Mouse (Mus musculus): ENCODE data around the gene Mapk8. TPM values are rescaled to one million over a fixed set of nuclear protein-coding genes. Genes with fewer than 3 reads are reported as not detected.
A peak's percentile ranks its signal among the peaks of the same experiment; 100 is the strongest.

Mapk8 gene
- total and polyA plus RNA-seq, 3 experiments, result 27.5 to 47.5 TPM; not detected in 1

GRCm38 (mm10) chr14:33378723-33379122 lies 68.2 kb downstream of the Mapk8 start:
- H3K4me3 ChIP-seq (ENCODE audit: control insufficient read depth in 1 of 2, insufficient read depth in 1 of 2, low read depth in 2 of 2, low read length in 2 of 2), result no peak overlapping the region
- TF ChIP-seq MYB (IDR thresholded peaks at IDR 0.05; ENCODE audit: low read depth, low read length) (no peak), ZMIZ1 (IDR thresholded peaks at IDR 0.05; ENCODE audit: low read depth, low read length) (no peak), ZNF384 (IDR thresholded peaks at IDR 0.05; ENCODE audit: low read depth, low read length) (no peak), MAX (IDR thresholded peaks at IDR 0.05; ENCODE audit: low read length) (no peak), HCFC1 (IDR thresholded peaks at IDR 0.05; ENCODE audit: low read depth, low read length) (no peak), POLR2A (IDR thresholded peaks at IDR 0.05; ENCODE audit: control insufficient read depth in 1 of 2, insufficient read depth in 1 of 2, low read depth in 1 of 2, low read length in 2 of 2, poor library complexity in 1 of 2) (no peak), ZC3H11A (IDR thresholded peaks at IDR 0.05; ENCODE audit: low read depth, low read length) (no peak), ETS1 (IDR thresholded peaks at IDR 0.05; ENCODE audit: low read depth, low read length) (no peak), TAL1 (IDR thresholded peaks at IDR 0.05; ENCODE audit: low read length) (no peak), RCOR1 (IDR thresholded peaks at IDR 0.05; ENCODE audit: low read depth, low read length) (no peak), EP300 (IDR thresholded peaks at IDR 0.05; ENCODE audit: low read depth in 1 of 2, low read length in 2 of 2) (0 out of 4 replicates have a peak, but pooled peaks have one; percentile 15 to 31), POLR2AphosphoS2 (IDR thresholded peaks at IDR 0.05; ENCODE audit: low read length) (no peak), ELF1 (IDR thresholded peaks at IDR 0.05; ENCODE audit: low read depth, low read length) (no peak), SMC3 (IDR thresholded peaks at IDR 0.05; ENCODE audit: low read depth, low read length) (no peak), GABPA (IDR thresholded peaks at IDR 0.05; ENCODE audit: low read depth, low read length) (no peak), CTCF (IDR thresholded peaks at IDR 0.05 in 2 of 3, conservative IDR thresholded peaks at IDR 0.05 in 1 of 3; ENCODE audit: control insufficient read depth in 1 of 3, insufficient read depth in 1 of 3, low read depth in 2 of 3, low read length in 3 of 3, poor library complexity in 1 of 3, severe bottlenecking in 1 of 3) (no peak), GATA1 (IDR thresholded peaks at IDR 0.05; ENCODE audit: low read depth, low read length) (peak; percentile 59)
- peaks cover 3 to 8% of the 10 kb centered on the region in 2 experiments; a peak in 3 of 4 replicates for H3K4me1 ChIP-seq (ENCODE audit: control insufficient read depth in 1 of 2, insufficient read depth in 2 of 2, low read length in 2 of 2)
- peaks cover 0 to 13% of the 10 kb centered on the region in 2 experiments for H3K36me3 ChIP-seq (ENCODE audit: control insufficient read depth in 1 of 2, insufficient read depth in 2 of 2, low read length in 2 of 2)
- no peaks in the 10 kb centered on the region for H3K27me3 ChIP-seq (ENCODE audit: control insufficient read depth in 1 of 2, insufficient read depth in 2 of 2, low read length in 2 of 2)
- peak; percentile 16 for DNase-seq (ENCODE audit: low read depth, low spot score)
- no peak overlapping the region for H3K27ac ChIP-seq (ENCODE audit: control insufficient read depth, low read depth, low read length)
- H3K79me2 ChIP-seq (ENCODE audit: control insufficient read depth, insufficient read depth, low read length, poor library complexity), result no peaks in the 10 kb centered on the region
- no peak overlapping the region for H3K9ac ChIP-seq (ENCODE audit: control insufficient read depth, low read depth, low read length, poor library complexity, severe bottlenecking)
- no peaks in the 10 kb centered on the region for H3K9me3 ChIP-seq (replicated peaks; ENCODE audit: insufficient read depth, low read length)

GRCm38 (mm10) chr14:33377211-33377610 lies 69.7 kb downstream of the Mapk8 start:
- no peak overlapping the region for H3K4me3 ChIP-seq (ENCODE audit: control insufficient read depth in 1 of 2, insufficient read depth in 1 of 2, low read depth in 2 of 2, low read length in 2 of 2)
- H3K27ac ChIP-seq (ENCODE audit: control insufficient read depth, low read depth, low read length), result no peak overlapping the region
- H3K36me3 ChIP-seq (ENCODE audit: control insufficient read depth in 1 of 2, insufficient read depth in 2 of 2, low read length in 2 of 2), result peaks cover 0 to 13% of the 10 kb centered on the region in 2 experiments
- H3K79me2 ChIP-seq (ENCODE audit: control insufficient read depth, insufficient read depth, low read length, poor library complexity), result no peaks in the 10 kb centered on the region
- peaks cover 3 to 8% of the 10 kb centered on the region in 2 experiments; a peak in 3 of 4 replicates for H3K4me1 ChIP-seq (ENCODE audit: control insufficient read depth in 1 of 2, insufficient read depth in 2 of 2, low read length in 2 of 2)
- H3K9me3 ChIP-seq (replicated peaks; ENCODE audit: insufficient read depth, low read length), result no peaks in the 10 kb centered on the region
- no peak for DNase-seq (ENCODE audit: low read depth, low spot score)
- no peak overlapping the region for H3K9ac ChIP-seq (ENCODE audit: control insufficient read depth, low read depth, low read length, poor library complexity, severe bottlenecking)
- H3K27me3 ChIP-seq (ENCODE audit: control insufficient read depth in 1 of 2, insufficient read depth in 2 of 2, low read length in 2 of 2), result no peaks in the 10 kb centered on the region
- no peak for TF ChIP-seq GABPA (IDR thresholded peaks at IDR 0.05; ENCODE audit: low read depth, low read length)
- TF ChIP-seq NRF1 (IDR thresholded peaks at IDR 0.05; ENCODE audit: insufficient read depth, low read depth, low read length, poor library complexity, severe bottlenecking), result no peak
